Mouse (Mus musculus): ENCODE results near the gene Cfap69.

Cfap69 gene

DNA sequence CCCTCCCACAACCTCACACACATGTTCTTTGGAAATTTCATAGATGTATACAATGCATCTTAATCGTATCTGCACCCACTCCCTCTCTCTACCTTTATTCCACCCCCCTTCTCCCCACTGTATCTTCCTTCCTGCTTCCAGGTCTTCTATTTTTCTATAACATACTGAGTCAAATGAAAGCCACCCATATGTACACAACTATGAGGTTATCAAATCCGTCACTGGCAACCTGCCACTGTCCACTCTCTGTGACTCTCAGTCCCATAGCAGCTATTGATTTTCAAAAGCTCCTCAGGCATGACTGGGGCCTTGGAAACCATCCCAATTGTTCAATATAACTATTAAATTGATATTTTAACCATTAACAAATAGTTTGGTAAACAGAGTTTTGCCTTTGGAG lies 6.1 kb downstream of the Cfap69 start:
- no peak for DNase-seq (ENCODE audit: low spot score)

DNA sequence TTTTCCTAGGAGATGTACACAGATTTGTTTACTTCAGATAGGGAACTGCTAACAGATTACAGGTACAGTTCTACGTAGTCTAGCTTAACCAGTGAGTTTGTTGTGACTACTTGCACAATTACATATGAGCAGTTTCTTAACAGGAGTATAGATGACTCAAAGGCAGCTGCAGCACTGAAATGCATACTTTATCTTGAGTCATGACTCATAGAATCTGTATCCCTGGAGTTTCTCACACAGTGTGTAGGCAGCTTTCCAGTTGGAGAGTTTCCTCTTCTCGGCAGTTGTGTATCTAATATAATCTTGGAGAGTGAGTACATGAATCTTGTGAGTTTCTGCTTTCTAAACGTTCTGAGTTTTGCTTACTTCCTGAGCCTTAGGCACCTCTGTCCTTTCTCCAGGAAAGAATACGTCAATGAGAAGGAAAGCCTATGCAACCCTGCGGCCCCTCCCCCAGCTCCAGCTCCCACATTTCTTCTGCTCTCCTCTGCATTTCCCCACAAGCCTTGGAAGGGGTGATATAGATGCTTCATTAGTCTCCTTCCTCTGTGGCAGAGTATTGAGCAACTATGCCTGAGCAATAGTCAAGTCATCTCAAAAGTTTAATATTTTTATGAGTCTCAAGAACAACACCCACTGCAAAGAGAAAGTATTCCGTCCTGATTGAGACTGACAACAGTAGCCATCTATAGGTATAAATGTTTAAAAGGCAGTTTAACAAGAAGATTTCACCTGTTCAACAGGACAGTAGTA lies 15.0 kb downstream of the Cfap69 start:
- DNase-seq (ENCODE audit: low spot score): no peak

DNA sequence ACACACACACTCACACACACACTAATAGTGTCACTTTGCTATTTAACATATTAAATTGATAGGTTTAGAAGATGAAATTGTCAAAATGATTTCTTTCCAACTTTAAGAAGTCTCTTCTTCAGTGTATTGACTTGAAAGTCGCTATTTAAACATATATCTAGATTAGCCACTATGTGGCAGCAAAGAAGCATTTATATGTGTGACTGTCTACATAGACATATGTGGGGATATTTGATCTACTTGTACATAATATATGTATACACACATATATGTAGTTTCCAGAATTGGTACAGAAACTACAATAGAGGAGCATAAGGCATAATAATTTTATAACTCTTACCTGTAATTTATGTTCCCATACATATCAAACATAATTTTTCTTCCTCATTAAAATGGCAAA lies 17.9 kb downstream of the Cfap69 start:
- no peak for DNase-seq (ENCODE audit: low spot score)

DNA sequence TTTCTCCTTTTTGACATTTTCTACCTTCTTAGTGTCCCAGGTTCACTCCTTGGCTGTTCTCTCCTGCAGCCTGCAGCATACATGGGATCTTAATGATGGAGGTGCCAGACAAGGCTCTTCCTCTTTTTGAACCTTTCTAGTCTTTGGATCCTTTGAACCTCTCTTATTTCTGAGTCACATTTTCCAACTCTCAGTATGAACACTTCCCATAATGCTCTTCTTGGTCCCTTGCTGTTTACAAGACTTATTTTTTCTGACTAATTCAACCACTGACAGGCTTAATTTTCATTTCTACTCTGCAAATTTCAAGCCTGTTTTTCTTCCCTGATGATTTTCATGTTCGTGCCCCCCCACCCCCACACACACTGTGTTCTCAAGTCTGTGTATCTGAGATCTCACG lies 25.5 kb downstream of the Cfap69 start:
- DNase-seq (ENCODE audit: low spot score): no peak

DNA sequence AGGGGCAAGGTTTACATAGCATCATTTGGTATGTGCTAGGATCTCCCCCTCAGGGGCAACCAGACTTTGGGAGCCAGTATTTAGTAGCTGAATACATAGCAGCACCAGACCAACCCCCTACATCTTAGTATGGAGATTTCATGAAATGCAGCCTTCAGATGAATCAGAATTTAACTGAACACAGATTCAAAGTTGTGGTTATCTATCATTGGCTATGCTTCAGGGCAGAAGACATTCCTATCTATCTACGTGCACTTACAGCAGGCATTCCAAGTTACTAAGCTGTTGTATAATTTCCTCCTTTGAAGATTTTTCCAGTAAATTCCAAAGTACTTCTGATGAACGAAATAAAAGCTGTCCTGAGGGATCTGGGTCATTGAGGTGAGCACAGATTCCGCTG lies 38.5 kb downstream of the Cfap69 start:
- DNase-seq (ENCODE audit: low spot score): no peak

DNA sequence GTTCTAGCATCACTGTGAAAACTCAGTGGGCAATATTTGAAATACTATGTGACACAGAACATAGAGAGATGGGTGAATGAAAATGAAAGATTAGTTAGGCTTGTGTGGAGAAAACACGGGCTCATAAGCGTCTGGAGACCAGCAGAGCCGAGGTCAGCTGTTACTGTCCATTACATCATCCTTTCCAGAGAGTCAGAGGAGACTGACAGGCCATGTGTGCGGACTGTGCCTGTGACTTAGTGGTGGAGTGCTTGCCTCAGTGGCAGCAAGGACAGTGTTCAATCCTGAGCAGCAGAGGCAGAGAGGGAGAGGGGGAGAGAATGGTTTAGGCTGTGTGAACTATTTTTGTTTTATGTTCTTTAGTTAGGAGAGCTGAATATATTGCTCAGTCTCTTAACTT lies 45.7 kb downstream of the Cfap69 start:
- no peak for DNase-seq (ENCODE audit: low spot score)

DNA sequence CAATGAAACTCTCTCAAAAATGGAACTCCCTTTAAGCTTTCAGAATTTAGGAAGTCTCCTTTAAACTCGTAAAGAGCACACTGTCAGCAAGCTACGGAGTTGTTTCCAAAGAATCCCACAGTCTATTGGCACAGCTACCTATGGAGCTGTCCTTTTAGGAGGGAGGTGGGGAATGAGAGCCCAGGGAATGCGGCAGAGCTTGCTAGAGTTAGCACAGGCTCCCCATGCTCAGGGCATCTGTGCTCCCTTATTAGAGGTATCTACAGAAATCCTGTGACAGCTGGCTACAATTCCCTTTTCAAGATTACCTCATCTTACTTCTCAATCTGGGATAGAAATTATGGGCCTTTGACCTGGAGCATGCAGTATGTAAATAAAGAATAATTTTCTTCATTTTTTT lies 53.5 kb downstream of the Cfap69 start:
- DNase-seq (ENCODE audit: low spot score): no peak

DNA sequence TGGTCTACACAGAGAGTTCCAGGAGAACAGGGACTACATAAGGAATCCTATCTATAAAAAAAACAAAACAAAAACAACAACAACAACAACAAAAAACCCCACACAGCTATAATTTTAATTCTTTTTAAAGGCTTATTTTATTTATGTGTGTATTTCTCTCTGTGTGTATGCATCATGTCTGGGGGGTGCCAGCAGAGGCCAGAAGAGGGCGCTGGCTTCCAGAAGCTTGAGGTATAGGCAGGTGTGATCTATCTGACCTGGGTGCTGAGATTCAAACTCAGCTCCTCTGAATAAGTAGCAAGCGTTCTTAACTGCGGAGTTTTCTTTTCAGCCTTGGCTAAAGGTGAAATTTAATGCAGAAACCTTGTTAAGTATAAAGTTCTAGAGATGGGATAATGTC lies 76.4 kb downstream of the Cfap69 start:
- no peak for DNase-seq (ENCODE audit: low spot score)

DNA sequence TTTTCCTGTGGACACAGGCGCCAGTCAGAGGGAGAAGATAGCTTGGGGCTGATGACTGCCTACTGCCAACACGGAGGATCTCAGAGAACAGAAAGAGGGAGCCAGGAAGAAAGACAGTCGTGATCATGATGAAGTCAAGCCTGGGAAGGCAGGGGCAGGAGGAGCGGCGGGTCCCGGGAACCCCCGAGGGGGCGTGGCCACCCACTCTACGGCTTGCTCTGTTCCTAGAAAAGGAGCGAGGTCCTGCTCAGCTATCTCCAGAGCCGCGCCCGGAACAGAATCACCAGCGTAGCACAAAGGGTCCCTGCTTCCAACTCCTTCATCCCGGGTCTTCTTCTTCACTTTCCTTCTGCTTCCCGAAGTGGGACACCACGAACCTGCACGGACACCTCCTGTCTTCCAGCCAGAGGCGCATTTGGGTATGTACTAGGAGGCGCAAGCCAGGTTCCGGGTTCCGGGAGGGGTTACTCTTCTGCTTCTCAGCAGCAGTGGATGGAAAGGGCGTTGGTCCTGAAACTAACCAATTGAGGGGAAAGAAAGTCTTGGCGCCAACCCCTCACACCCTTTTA lies 90.2 kb downstream of the Cfap69 start, which contains the start of gene Gm8773:
Gene Gm8773, plus strand, starts transcription at position 51 of the 569 bp plus-strand sequence.
- DNase-seq (ENCODE audit: low spot score): no peak

DNA sequence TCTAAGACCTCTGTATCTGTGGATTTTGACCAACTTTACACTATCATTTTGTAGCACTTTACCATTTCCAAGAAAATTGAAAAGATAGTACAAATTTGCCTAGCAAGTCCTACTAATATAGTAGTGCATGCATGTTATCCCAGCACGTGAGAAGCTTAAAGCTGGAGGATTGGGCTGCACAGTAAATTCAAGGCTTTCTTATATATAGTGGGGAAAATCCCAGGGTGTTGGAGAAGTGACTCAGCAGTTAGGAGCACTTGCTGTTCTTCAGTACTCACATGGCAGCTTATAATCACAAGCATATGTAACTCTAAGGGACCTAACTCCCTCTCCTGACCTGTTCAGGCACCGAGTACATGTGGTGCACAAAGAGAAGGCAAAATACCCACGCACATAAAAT lies 101.6 kb downstream of the Cfap69 start:
- DNase-seq (ENCODE audit: low spot score): no peak

DNA sequence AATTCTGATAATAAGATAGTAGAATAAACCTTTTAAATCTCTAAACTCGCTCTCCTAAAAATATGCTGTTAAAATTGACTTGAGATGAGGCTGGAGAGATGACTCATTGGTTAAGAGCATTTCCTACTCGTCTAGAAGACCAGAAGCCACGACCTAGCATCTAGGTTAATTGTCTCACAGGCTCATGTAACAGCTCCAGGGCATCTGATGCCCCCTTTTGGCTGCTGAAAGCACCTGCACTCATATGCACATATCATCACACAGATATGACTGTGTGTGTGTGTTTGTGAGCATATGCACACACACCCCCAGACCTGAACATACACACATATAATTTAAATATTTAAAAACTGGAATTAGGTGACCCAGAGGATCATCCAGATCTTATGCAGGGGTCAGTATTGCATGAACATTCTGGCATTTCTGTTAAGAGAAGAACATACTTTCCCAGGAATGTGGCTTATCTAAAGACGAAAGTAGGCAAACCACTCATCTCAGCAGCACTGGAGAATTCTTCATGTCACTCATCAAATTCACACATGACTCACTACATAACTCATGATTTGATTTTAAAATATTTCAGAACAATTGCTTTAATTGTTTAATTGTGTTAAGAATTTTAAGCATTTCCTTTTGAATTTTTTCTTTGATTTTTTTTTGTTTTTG lies 102.9 kb downstream of the Cfap69 start:
- DNase-seq (ENCODE audit: low spot score): no peak

DNA sequence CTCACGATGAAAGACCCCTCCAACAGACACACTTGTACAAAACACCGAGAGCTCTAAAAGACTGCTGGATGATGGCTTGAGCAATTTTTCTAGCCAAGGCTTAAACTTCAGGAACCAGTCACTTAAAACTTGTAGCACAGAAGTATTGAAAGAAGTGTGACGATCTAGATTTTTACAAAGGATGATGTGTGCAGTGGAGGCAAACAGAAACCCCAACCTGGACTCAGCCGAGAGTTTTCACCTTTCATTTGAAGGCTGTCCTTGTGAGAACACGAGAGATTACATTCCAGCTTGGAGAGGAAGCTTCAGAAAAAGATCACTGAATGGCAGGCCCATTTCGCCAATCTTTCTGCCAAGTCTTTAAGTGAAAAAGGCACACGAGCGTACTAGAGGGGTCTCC lies 104.2 kb downstream of the Cfap69 start:
- no peak for DNase-seq (ENCODE audit: low spot score)

DNA sequence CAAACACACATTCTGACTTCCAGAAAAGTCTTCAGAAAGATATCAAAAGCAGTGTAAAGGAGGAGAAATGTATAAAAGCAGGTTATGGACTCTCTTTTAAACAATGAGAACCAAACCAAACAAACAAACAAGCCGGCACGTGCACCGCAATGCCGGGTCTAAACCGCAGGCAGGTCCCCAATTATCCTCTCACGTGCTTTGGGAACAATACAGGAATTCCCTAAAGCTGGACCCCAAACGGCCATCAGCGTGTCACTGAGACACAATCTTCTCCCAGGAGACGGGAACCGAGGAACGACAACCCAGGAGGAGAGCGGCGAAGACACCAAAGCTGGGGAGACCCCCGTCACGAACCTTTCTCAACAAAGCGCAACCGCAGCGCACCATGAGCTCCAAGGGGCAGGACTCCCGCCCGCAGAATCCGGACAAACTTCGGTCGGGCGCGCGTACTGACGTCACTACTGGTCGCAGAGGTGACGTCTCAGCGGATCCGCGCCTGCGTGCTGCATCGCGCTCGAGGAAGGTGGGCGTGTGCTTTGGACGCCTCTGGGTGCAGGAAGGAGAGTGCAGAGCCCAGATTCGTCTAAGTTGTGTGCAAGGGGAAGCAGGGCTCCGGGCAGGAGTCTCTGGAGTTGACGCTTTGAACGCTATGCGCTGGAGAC lies 104.8 kb downstream of the Cfap69 start, which contains the start of gene Gtpbp10:
Gene Gtpbp10, minus strand, starts transcription at position 460 of the 662 bp plus-strand sequence.
- DNase-seq (ENCODE audit: low spot score): peak; percentile 93

DNA sequence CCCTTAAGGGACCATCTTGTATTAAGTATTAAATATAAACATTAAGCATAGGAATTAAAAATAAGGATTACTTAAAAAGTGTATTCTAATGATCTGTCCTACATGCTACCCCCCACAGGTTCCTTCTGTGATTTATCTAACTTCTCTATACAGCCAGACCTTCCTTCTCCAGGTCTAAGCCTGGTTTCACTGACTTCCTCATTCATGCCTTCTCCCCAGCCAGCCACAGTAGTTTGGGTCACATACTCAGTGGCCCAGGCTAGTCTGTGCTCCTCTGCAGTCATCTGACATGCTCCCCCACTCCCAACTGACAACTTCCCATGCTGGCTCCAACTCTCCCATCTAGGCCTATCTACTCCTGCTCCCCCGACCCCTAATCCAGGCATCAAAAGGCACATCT lies 112.9 kb downstream of the Cfap69 start:
- DNase-seq (ENCODE audit: low spot score): no peak

DNA sequence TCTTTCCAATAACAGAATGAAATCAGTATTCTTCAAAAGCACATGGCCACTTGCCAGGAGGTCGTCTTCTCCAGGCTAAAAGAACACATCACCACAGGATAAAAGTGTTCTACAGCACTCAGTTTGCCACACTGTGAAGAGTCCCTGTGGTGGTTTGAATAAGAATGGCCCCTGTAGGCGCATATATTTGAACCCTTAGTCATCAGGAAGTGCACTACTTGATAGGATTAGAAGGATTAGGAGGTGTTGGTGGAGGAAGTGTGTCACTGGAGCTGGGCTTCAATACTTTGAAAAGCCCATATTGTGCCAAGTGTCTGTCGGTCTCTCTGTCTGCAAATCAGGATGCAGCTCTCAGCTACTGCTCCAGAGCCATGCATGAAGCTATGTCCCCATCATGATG lies 123.7 kb downstream of the Cfap69 start:
- DNase-seq (ENCODE audit: low spot score): no peak

DNA sequence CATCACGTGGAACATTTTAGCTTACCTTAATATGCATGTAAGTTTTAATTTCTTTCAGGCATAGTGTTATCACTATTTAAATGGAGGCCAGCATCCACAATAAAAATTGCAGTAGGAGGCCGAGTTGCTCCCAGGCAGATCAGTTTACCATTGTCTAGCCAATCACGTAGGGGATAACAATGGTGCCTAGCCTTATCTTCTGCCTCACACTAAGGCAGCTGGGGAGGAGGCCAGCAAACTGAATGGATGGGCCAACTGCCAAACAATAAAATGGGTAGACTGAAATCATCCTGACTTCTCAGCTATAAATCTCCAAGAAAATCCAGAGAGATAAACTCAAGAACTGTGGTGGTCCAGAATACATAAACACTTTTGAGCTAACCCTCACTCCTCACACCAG lies 124.3 kb downstream of the Cfap69 start:
- DNase-seq (ENCODE audit: low spot score): no peak

DNA sequence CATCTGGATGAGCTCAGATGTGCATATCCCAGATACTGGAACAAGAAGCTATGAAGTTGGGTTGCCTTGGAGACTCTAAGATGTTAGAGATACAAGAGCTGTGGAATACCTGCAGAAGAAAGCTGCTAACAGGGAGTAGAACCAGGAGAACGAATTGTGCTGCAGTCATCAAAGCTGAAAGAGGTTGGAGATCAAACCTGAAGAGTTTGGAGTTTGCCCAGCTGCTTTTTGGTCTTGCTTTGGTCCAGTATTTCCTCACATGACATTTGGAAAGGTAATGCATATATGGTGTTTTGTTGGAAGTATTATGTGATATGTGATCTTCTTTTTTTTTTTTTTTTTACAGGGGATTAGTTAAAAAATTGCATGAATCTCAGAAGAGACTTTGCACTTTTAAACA lies 127.9 kb downstream of the Cfap69 start:
- DNase-seq (ENCODE audit: low spot score): no peak

DNA sequence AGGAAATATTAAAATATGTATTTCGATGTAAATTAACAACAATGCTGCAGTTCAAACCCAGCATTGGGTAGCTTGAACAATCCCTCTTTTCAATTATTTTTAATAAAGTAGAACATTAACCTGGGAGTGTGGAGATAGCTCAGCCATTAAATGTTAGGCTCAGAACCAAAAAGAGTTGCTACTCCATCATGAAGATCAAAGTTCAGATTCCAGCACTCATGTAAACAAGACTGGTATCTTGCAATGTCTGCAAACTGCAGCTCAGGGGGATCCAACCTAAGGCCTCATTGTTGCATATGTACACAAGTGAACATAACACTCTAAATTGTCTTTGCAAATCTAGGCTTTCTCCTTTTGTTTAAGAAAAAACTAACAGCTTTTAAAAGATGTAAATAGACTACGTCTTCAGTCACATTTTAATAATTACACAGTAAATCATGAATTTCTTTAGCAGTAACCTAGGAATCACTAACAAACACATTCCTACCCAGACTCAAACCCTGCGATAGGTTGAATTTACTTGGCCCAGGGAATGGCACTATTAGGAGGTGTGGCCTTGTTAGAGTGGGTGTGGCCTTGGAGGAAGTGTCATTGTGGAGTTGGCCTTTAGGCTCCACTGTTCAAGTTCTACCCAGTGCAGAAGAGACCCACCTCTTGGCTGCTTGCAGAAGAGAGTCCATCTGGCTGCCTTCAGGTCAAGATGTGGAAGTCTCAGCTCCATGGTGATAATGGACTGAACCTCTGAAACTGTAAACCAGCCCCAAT lies 130.2 kb downstream of the Cfap69 start:
- no peak for DNase-seq (ENCODE audit: low spot score)

Measured in ovary, postnatal 10 days (tissue).